Mouse (Mus musculus) stomach, embryonic 16.5 days (tissue): ENCODE measurements around the gene 1500011B03Rik. TPM values are rescaled to one million over a fixed set of nuclear protein-coding genes. Genes with fewer than 3 reads are reported as not detected.
"Not testable (repeated sequence)": the region's sequence is repeated elsewhere in the genome, so short reads cannot be mapped to it uniquely, and the experiment has no call there.

Experiments
- ATAC-seq: fragments of 200-750 bp; cut with Nextera tagmentation; 2 replicates; pipeline ENCODE4 v1.8.0; 2017; ENCODE audit warnings: moderate number of reproducible peaks, moderate TSS enrichment; ENCODE audit not compliant: insufficient read depth, low FRiP score
- H3K27ac ChIP-seq: fragments of 300-500 bp; sonication (generic); 2 replicates; pipeline ENCODE4 v1.5.1; 2014; ENCODE audit warnings: low read length
- H3K27me3 ChIP-seq: fragments of 300-500 bp; sonication (generic); 2 replicates; pipeline ENCODE4 v1.6.1; 2014; ENCODE audit warnings: low read length, control low read depth, mixed read lengths; ENCODE audit not compliant: control insufficient read depth, insufficient read depth
- H3K36me3 ChIP-seq: fragments of 300-500 bp; sonication (generic); 2 replicates; pipeline ENCODE4 v1.6.1; 2014; ENCODE audit warnings: low read length; ENCODE audit not compliant: control insufficient read depth, insufficient read depth
- H3K4me1 ChIP-seq: fragments of 300-500 bp; sonication (generic); 2 replicates; pipeline ENCODE4 v1.6.1; 2014; ENCODE audit warnings: low read length, control low read depth, mixed read lengths; ENCODE audit not compliant: control insufficient read depth, insufficient read depth
- H3K4me2 ChIP-seq: fragments of 300-500 bp; sonication (generic); 2 replicates; pipeline ENCODE4 v1.6.1; 2014; ENCODE audit warnings: low read depth, low read length, mixed read lengths
- H3K4me3 ChIP-seq: fragments of 300-500 bp; sonication (generic); replicated peaks from 2 replicates; pipeline ENCODE4 v1.5.1; 2014; ENCODE audit warnings: mild to moderate bottlenecking, low read length
- H3K9ac ChIP-seq: fragments of 300-500 bp; sonication (generic); 2 replicates; pipeline ENCODE4 v1.6.1; 2014; ENCODE audit warnings: low read length
- H3K9me3 ChIP-seq: fragments of 300-500 bp; sonication (generic); replicated peaks from 2 replicates; pipeline ENCODE4 v1.6.1; 2016; ENCODE audit warnings: low read length, control low read depth; ENCODE audit not compliant: control insufficient read depth
- WGBS: fragments of 180-500 bp; shearing (Covaris S2); extraction: QIAGEN DNeasy Blood & Tissue Kit; methylation state at CpG from one replicate; pipeline ENCODE4 v1.1.7; 2014; 5-methylcytosine and 5-hydroxymethylcytosine counted together
- polyA plus RNA-seq: library from polyadenylated mRNA; unstranded; fragments of >200 nt; fragmentation: Nextera tagmentation; extraction: Ambion mirVana; gene quantifications from 2 replicates; pipeline ENCODE4 v1.2.1, GENCODE M21; 2015

The 1500011B03Rik gene
- polyA plus RNA-seq, 1 experiment from 2014 or later = 66.8 TPM

- 0 out of 2 replicates have a peak, but pooled peaks have one; percentile 21 for ATAC-seq
- H3K27ac ChIP-seq = no peak overlapping the region
- H3K4me1 ChIP-seq = peaks cover 9% of the 10 kb centered on the region
- 60% methylated on average over 5 of the region's 5 CpGs for WGBS
- H3K27me3 ChIP-seq = no peaks in the 10 kb centered on the region
- H3K9me3 ChIP-seq = no peaks in the 10 kb centered on the region
- H3K4me3 ChIP-seq = no peak overlapping the region
- no peak overlapping the region for H3K4me2 ChIP-seq
- H3K9ac ChIP-seq = no peak overlapping the region
- H3K36me3 ChIP-seq = no peaks in the 10 kb centered on the region
These were observed 19.4 kb upstream of the 1500011B03Rik start for GRCm38 (mm10) chr5:114842674-114843073.

- H3K27ac ChIP-seq, H3K4me2 ChIP-seq, H3K9me3 ChIP-seq, H3K36me3 ChIP-seq, H3K4me1 ChIP-seq, H3K27me3 ChIP-seq, H3K4me3 ChIP-seq, ATAC-seq, H3K9ac ChIP-seq: not testable (repeated sequence)
- WGBS = 31% methylated on average over 3 of the region's 3 CpGs
These were observed 18.9 kb upstream of the 1500011B03Rik start for GRCm38 (mm10) chr5:114842155-114842554.

- not testable (repeated sequence) for H3K36me3 ChIP-seq, H3K27me3 ChIP-seq, H3K27ac ChIP-seq, H3K9ac ChIP-seq, H3K4me2 ChIP-seq, H3K9me3 ChIP-seq, ATAC-seq, H3K4me3 ChIP-seq, H3K4me1 ChIP-seq
- 44% methylated on average over 5 of the region's 5 CpGs for WGBS
These were observed 17.2 kb upstream of the 1500011B03Rik start for GRCm38 (mm10) chr5:114840481-114840880.

GRCm38 (mm10) chr5:114836886-114837285 is 13.6 kb upstream of the 1500011B03Rik start:
- Histone ChIP-seq H3K9ac (no peak overlapping the region), H3K9me3 (no peaks in the 10 kb centered on the region), H3K27me3 (no peaks in the 10 kb centered on the region), H3K4me2 (no peak overlapping the region), H3K27ac (no peak overlapping the region), H3K36me3 (no peaks in the 10 kb centered on the region), H3K4me3 (no peak overlapping the region), H3K4me1 (peaks cover under 1% of the 10 kb centered on the region; the same call in 1 of the 2 replicates)
- ATAC-seq = no peak
- 36% methylated on average over 12 of the region's 12 CpGs for WGBS

GRCm38 (mm10) chr5:114829740-114830139 is 6.5 kb upstream of the 1500011B03Rik start:
- WGBS = 69% methylated on average over 3 of the region's 3 CpGs

GRCm38 (mm10) chr5:114827427-114827826 is 4.2 kb upstream of the 1500011B03Rik start:
- no peak overlapping the region for H3K4me2 ChIP-seq
- H3K9me3 ChIP-seq = 0 out of 2 replicates have a peak, but pooled peaks cover under 1% of the 10 kb centered on the region
- H3K4me1 ChIP-seq = no peaks in the 10 kb centered on the region
- no peak overlapping the region for H3K4me3 ChIP-seq
- no peaks in the 10 kb centered on the region for H3K27me3 ChIP-seq
- H3K27ac ChIP-seq = no peak overlapping the region
- WGBS = 81% methylated on average over 12 of the region's 12 CpGs
- ATAC-seq = no peak
- H3K36me3 ChIP-seq = no peaks in the 10 kb centered on the region
- no peak overlapping the region for H3K9ac ChIP-seq

More at GRCm38 (mm10) chr5:114829740-114830139, 6.5 kb upstream of the 1500011B03Rik start:
- no peak for ATAC-seq
- H3K4me1 ChIP-seq = no peaks in the 10 kb centered on the region
- no peaks in the 10 kb centered on the region for H3K36me3 ChIP-seq
- H3K27me3 ChIP-seq = no peaks in the 10 kb centered on the region
- no peak overlapping the region for H3K4me3 ChIP-seq
- no peak overlapping the region for H3K9ac ChIP-seq
- H3K27ac ChIP-seq = no peak overlapping the region
- H3K4me2 ChIP-seq = no peak overlapping the region
- no peaks in the 10 kb centered on the region for H3K9me3 ChIP-seq

GRCm38 (mm10) chr5:114825978-114826691 is 2.9 kb upstream of the 1500011B03Rik start:
- H3K9me3 ChIP-seq = 0 out of 2 replicates have a peak, but pooled peaks cover 7% of the 10 kb centered on the region
- H3K36me3 ChIP-seq = no peaks in the 10 kb centered on the region
- H3K27ac ChIP-seq = no peak overlapping the region
- WGBS = 8% methylated on average over 27 of the region's 27 CpGs
- H3K4me3 ChIP-seq = peak overlapping the region; percentile 50
- H3K27me3 ChIP-seq = no peaks in the 10 kb centered on the region
- peak; percentile 91 for ATAC-seq
- H3K9ac ChIP-seq = peak overlapping the region; percentile 70
- H3K4me1 ChIP-seq = no peaks in the 10 kb centered on the region
- H3K4me2 ChIP-seq = peak overlapping the region; percentile 69

GRCm38 (mm10) chr5:114824197-114824596 is 929 bp upstream of the 1500011B03Rik start:
- Histone ChIP-seq H3K4me3 (no peak overlapping the region), H3K4me1 (no peaks in the 10 kb centered on the region), H3K9me3 (0 out of 2 replicates have a peak, but pooled peaks cover 7% of the 10 kb centered on the region), H3K9ac (no peak overlapping the region), H3K36me3 (no peaks in the 10 kb centered on the region), H3K27me3 (no peaks in the 10 kb centered on the region), H3K27ac (no peak overlapping the region), H3K4me2 (no peak overlapping the region)
- ATAC-seq = no peak
- 26% methylated on average over 9 of the region's 9 CpGs for WGBS

GRCm38 (mm10) chr5:114818124-114818523 is 5.1 kb downstream of the 1500011B03Rik start:
- ATAC-seq = no peak

More at GRCm38 (mm10) chr5:114818124-114818523, 5.1 kb downstream of the 1500011B03Rik start:
- H3K36me3 ChIP-seq = no peaks in the 10 kb centered on the region
- no peak overlapping the region for H3K4me3 ChIP-seq
- H3K9me3 ChIP-seq = 0 out of 2 replicates have a peak, but pooled peaks cover 7% of the 10 kb centered on the region
- WGBS = 77% methylated on average over 11 of the region's 11 CpGs
- H3K4me1 ChIP-seq = no peaks in the 10 kb centered on the region
- no peak overlapping the region for H3K4me2 ChIP-seq
- H3K27ac ChIP-seq = no peak overlapping the region
- H3K9ac ChIP-seq = no peak overlapping the region
- no peaks in the 10 kb centered on the region for H3K27me3 ChIP-seq
